Mouse (Mus musculus): ENCODE results near the gene Heatr6. TPM values are rescaled to one million over a fixed set of nuclear protein-coding genes. Genes with fewer than 3 reads are reported as not detected.

The Heatr6 gene
- polyA plus RNA-seq, 1 experiment from 2014 or later = 34.4 TPM

- Histone ChIP-seq H3K27me3 (no peaks in the 10 kb centered on the region; the same call in 1 of the 2 replicates), H3K4me2 (replicated peaks) (no peak overlapping the region), H3K9ac (no peak overlapping the region), H3K9me3 (no peaks in the 10 kb centered on the region), H3K4me1 (peaks cover 6% of the 10 kb centered on the region; the same call in 1 of the 2 replicates), H3K36me3 (no peaks in the 10 kb centered on the region), H3K27ac (no peak overlapping the region), H3K4me3 (no peak overlapping the region)
- ATAC-seq (ENCODE audit: low FRiP score, low read depth) = no peak
- 58% methylated on average over 4 of the region's 4 CpGs for WGBS
These were observed 64.5 kb downstream of the Heatr6 start for GRCm38 (mm10) chr11:83817994-83818393.

DNA sequence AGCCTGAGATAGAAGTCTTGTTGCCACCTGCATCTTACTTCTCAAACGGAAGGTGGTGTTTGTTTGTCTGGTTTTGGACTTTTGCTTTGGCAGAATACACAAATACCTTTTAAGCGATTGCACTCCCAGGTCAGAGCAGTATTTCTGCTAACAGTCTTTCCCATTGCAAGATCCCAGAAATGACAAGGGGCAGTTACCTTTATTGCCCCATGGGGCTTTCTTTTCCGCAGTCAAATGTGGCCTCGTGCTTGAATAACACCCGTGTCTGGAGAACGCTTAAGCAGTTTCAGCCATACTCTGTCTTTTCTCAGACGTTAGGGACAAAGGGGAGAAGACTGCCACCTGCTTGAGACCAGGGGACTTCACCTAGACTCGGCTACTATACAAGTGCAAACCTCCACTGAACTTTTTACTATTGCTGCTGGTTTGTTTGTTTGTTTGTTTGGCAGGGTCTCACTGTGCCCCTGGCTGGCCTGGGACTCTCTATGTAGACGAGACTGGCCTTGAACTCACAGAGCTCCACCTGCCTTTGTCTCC is 65.2 kb downstream of the Heatr6 start:
- 49% methylated on average over 9 of the region's 9 CpGs for WGBS
- Histone ChIP-seq H3K4me2 (replicated peaks) (no peak overlapping the region), H3K4me1 (peaks cover 6% of the 10 kb centered on the region; the same call in 1 of the 2 replicates), H3K9ac (no peak overlapping the region), H3K27ac (no peak overlapping the region), H3K9me3 (no peaks in the 10 kb centered on the region), H3K27me3 (no peaks in the 10 kb centered on the region; the same call in 1 of the 2 replicates), H3K4me3 (no peak overlapping the region), H3K36me3 (no peaks in the 10 kb centered on the region)
- ATAC-seq (ENCODE audit: low FRiP score, low read depth) = no peak

DNA sequence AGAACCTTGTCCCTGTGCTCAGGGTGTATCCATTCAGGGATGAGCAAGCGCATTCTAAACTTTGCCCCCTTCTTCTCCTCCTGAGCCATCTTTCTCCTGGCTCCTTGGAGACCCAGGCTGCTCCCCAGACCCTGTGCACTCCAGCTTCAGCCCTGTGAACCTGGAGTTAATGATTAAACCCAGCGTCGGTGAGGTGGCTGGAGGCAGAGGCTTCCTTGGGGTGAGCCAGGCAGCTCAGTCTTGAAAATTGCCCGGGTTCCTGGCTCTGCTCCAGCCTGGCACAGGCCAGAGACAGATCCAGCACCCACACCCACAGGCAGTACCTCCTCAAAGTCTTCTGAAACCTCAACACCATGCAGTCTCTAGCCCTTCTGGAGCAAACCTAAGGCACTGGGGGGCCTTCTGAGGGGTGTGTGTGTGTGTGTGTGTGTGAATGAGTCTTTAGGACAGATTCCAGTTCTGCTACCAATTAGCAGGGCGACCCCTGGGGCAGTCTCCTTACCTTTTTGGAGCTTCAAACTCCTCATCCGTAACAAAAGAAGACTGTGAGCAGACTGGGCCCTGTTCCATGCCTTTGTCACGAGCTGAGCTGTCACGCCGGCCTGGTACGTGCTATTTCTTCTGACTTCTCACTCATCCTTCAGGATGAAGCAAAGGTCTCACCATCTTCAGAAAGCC is 66.4 kb downstream of the Heatr6 start:
- H3K9me3 ChIP-seq = no peaks in the 10 kb centered on the region
- 43% methylated on average over 10 of the region's 10 CpGs for WGBS
- H3K36me3 ChIP-seq = no peaks in the 10 kb centered on the region
- H3K27me3 ChIP-seq = no peaks in the 10 kb centered on the region; the same call in 1 of the 2 replicates
- no peak overlapping the region for H3K4me3 ChIP-seq
- no peak overlapping the region for H3K4me2 ChIP-seq (replicated peaks)
- peaks cover 6% of the 10 kb centered on the region; the same call in 1 of the 2 replicates for H3K4me1 ChIP-seq
- H3K27ac ChIP-seq = no peak overlapping the region
- H3K9ac ChIP-seq = no peak overlapping the region
- no peak for ATAC-seq (ENCODE audit: low FRiP score, low read depth)

DNA sequence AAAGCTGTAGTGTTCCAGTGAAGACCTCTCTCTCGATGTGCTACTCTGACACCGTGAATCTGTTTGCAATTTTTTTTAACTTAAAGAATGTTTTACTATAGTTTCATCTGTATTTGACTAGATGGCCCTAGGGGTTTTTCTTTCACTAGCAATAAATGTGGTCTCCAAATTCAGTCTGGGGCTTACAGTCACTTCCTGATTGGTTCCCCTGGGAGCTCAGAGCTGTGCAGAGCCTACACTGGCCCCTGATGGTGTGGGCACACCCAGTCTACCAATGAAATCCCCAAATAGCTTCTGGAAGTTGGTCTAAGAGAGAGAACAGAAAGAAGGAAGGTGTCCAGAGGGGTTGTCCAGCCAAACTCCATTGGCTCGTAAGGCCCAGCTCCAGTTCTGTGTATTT is 72.6 kb downstream of the Heatr6 start:
- H3K9ac ChIP-seq = no peak overlapping the region
- H3K27me3 ChIP-seq = no peaks in the 10 kb centered on the region
- no peaks in the 10 kb centered on the region for H3K4me1 ChIP-seq
- no peak overlapping the region for H3K4me2 ChIP-seq (replicated peaks)
- ATAC-seq (ENCODE audit: low FRiP score, low read depth) = no peak
- H3K27ac ChIP-seq = no peak overlapping the region
- no peaks in the 10 kb centered on the region for H3K9me3 ChIP-seq
- no peak overlapping the region for H3K4me3 ChIP-seq
- 67% methylated on average over 3 of the region's 3 CpGs for WGBS
- H3K36me3 ChIP-seq = no peaks in the 10 kb centered on the region

- 78% methylated on average over 8 of the region's 8 CpGs for WGBS
- no peak overlapping the region for H3K4me3 ChIP-seq
- ATAC-seq (ENCODE audit: low FRiP score, low read depth) = no peak
These were observed 75.2 kb downstream of the Heatr6 start for GRCm38 (mm10) chr11:83828553-83829142.

GRCm38 (mm10) chr11:83832389-83832788 is 78.9 kb downstream of the Heatr6 start:
- Histone ChIP-seq H3K4me1 (no peaks in the 10 kb centered on the region), H3K36me3 (no peaks in the 10 kb centered on the region), H3K27ac (no peak overlapping the region), H3K4me2 (replicated peaks) (no peak overlapping the region), H3K4me3 (no peak overlapping the region), H3K9me3 (no peaks in the 10 kb centered on the region), H3K27me3 (no peaks in the 10 kb centered on the region), H3K9ac (no peak overlapping the region)
- 41% methylated on average over 8 of the region's 8 CpGs for WGBS
- ATAC-seq (ENCODE audit: low FRiP score, low read depth) = no peak

More at GRCm38 (mm10) chr11:83828553-83829142, 75.2 kb downstream of the Heatr6 start:
- Histone ChIP-seq H3K27ac (no peak overlapping the region), H3K4me2 (replicated peaks) (no peak overlapping the region), H3K9me3 (no peaks in the 10 kb centered on the region), H3K4me1 (no peaks in the 10 kb centered on the region), H3K9ac (no peak overlapping the region), H3K36me3 (no peaks in the 10 kb centered on the region), H3K27me3 (no peaks in the 10 kb centered on the region)

Other genes with a start within 250 kb of the Heatr6 start
- gene Heatr9, start 231.5 kb upstream of the Heatr6 start, polyA plus RNA-seq (2015; fragmentation: Nextera tagmentation; extraction: Ambion mirVana) = not detected in 2 replicates
- gene Ccl5, start 223.2 kb upstream of the Heatr6 start, polyA plus RNA-seq (2015; fragmentation: Nextera tagmentation; extraction: Ambion mirVana) = 0.66 and 1.2 TPM in 2 replicates
- gene Ccl9, start 175.1 kb upstream of the Heatr6 start, polyA plus RNA-seq (2015; fragmentation: Nextera tagmentation; extraction: Ambion mirVana) = 2.3 and 2.9 TPM in 2 replicates
- 1.3 and 2.0 TPM in 2 replicates for gene Ccl6, start 160.6 kb upstream of the Heatr6 start, polyA plus RNA-seq (2015; fragmentation: Nextera tagmentation; extraction: Ambion mirVana)
- not detected in 2 replicates for gene Rpl9-ps1, start 108.1 kb upstream of the Heatr6 start, polyA plus RNA-seq (2015; fragmentation: Nextera tagmentation; extraction: Ambion mirVana)
- 1.6 TPM in 2 replicates for gene Ccl3, start 104.3 kb upstream of the Heatr6 start, polyA plus RNA-seq (2015; fragmentation: Nextera tagmentation; extraction: Ambion mirVana)
- 0.41 and 1.0 TPM in 2 replicates for gene Ccl4, start 91.1 kb upstream of the Heatr6 start, polyA plus RNA-seq (2015; fragmentation: Nextera tagmentation; extraction: Ambion mirVana)
- 0.39 and 0.66 TPM in 2 replicates for gene Wfdc17, start 49.7 kb upstream of the Heatr6 start, polyA plus RNA-seq (2015; fragmentation: Nextera tagmentation; extraction: Ambion mirVana)
- 0.55 TPM in 1 of 2 replicates, not detected in the other for gene Wfdc18, start 44.7 kb upstream of the Heatr6 start, polyA plus RNA-seq (2015; fragmentation: Nextera tagmentation; extraction: Ambion mirVana)
- not detected in 2 replicates for gene Wfdc21, start 6.8 kb upstream of the Heatr6 start, polyA plus RNA-seq (2015; fragmentation: Nextera tagmentation; extraction: Ambion mirVana)
- gene Hnf1b, start 96.4 kb downstream of the Heatr6 start, polyA plus RNA-seq (2015; fragmentation: Nextera tagmentation; extraction: Ambion mirVana) = not detected in 2 replicates
- 40.9 and 41.1 TPM in 2 replicates for gene Ddx52, start 188.4 kb downstream of the Heatr6 start, polyA plus RNA-seq (2015; fragmentation: Nextera tagmentation; extraction: Ambion mirVana)
- 7.9 and 8.8 TPM in 2 replicates for gene Synrg, start 210.7 kb downstream of the Heatr6 start, polyA plus RNA-seq (2015; fragmentation: Nextera tagmentation; extraction: Ambion mirVana)

Measured in limb, embryonic 13.5 days (tissue).